Mouse (Mus musculus) subcutaneous adipose tissue, adult 2 months (tissue): ENCODE measurements around the gene Slc25a1. TPM values are rescaled to one million over a fixed set of nuclear protein-coding genes. Genes with fewer than 3 reads are reported as not detected.

Experiments
- polyA plus RNA-seq: library from polyadenylated mRNA; depleted of rRNA; stranded (reverse); fragments of >200 nt; gene quantifications from 2 replicates; pipeline ENCODE4 v1.2.3, GENCODE M21; 2012; ENCODE audit warnings: low replicate concordance; rRNA removed

The Slc25a1 gene
- 860 and 1,002 TPM in 2 replicates for polyA plus RNA-seq

DNA sequence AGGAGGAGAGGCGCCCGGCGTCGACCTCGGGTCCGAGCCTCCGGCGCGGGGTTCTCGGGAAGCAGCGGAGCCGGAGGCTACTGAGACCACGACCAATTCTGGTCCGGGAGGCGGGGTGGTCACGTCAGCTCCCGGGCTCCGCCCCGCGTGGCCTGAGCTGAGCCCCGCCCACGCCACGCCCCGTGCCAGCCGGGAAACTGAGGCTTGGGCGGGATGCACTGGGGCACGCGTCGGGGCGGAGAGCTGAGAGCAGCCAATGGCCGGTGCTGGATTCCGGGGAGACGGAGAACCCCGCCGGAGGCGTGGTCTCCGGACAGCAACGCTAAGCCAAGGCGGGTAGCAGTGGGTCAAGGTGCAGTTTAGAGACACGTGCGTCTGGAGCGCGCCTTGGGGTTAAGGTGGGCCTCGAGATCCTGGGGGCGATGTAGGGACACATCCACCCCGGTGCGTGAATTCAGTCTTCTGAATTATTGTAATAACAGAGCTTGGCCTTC, at the start of gene Slc25a1:
Gene Slc25a1 (minus strand): TSS at position 133 of the 494 bp plus-strand sequence.

GRCm38 (mm10) chr16:17914307-17915249, 13.4 kb downstream of the Slc25a1 start, which contains the start of gene Gsc2:
TSS of gene Gsc2 (minus strand) at chr16:17915059.

GRCm38 (mm10) chr16:17911052-17911595, 16.9 kb downstream of the Slc25a1 start, which contains the start of gene Ess2:
TSS of gene Ess2 (minus strand) at chr16:17911348.

GRCm38 (mm10) chr16:17898462-17898861, 29.6 kb downstream of the Slc25a1 start, which contains the start of the genes Dgcr2 and Tssk2:
TSS of gene Dgcr2 (minus strand) at chr16:17898562.
TSS of gene Tssk2 (plus strand) at chr16:17898637.

DNA sequence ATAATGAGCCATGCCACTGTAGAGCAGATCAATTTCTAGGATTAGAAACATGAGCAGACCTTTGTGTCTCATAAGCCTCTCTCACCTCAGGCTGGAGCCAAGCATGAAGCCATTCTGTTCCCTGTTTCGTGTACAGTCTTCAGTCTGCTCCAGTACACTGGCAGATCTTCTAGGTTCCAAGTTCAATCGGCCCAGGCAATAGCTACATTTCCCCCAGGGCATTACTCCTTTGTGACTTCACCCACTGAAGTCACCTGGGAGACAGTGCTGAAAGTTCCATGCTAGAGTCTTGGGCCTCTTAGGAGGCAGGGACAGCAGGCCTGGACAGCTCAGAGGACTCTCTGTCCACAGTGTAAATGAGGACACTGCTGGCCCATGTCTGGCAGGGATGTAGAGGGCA, 34.1 kb downstream of the Slc25a1 start, which contains the start of gene Tssk1:
Gene Tssk1 (plus strand): TSS at position 301 of the 400 bp plus-strand sequence.

GRCm38 (mm10) chr16:17891567-17891959, 36.5 kb downstream of the Slc25a1 start, which contains the start of gene Gm20518:
TSS of gene Gm20518 (minus strand) at chr16:17891671.

Other genes with a start within 250 kb of the Slc25a1 start
- gene Med15, start 195.3 kb downstream of the Slc25a1 start, polyA plus RNA-seq, result 78.1 and 93.2 TPM in 2 replicates
- 91.2 and 128 TPM in 2 replicates for gene Klhl22, start 168.6 kb downstream of the Slc25a1 start, polyA plus RNA-seq
- 26.1 and 146 TPM in 2 replicates for gene Scarf2, start 130.9 kb downstream of the Slc25a1 start, polyA plus RNA-seq
- 0.06 TPM in 1 of 2 replicates, not detected in the other for gene B830017H08Rik, start 95.1 kb downstream of the Slc25a1 start, polyA plus RNA-seq
- gene Car15, start 89.9 kb downstream of the Slc25a1 start, polyA plus RNA-seq, result 4.0 and 5.8 TPM in 2 replicates
- gene Gm20518, start 36.5 kb downstream of the Slc25a1 start, polyA plus RNA-seq, result 0.66 and 1.6 TPM in 2 replicates
- gene Tssk1, start 34.0 kb downstream of the Slc25a1 start, polyA plus RNA-seq, result 0.14 and 0.16 TPM in 2 replicates
- gene Dgcr2, start 29.7 kb downstream of the Slc25a1 start, polyA plus RNA-seq, result 101 and 165 TPM in 2 replicates
- gene Tssk2, start 29.6 kb downstream of the Slc25a1 start, polyA plus RNA-seq, result not detected in 2 replicates
- gene Ess2, start 16.9 kb downstream of the Slc25a1 start, polyA plus RNA-seq, result 26.6 and 29.1 TPM in 2 replicates
- not detected in 2 replicates for gene Gsc2, start 13.2 kb downstream of the Slc25a1 start, polyA plus RNA-seq
- gene Vpreb2, start 52.2 kb upstream of the Slc25a1 start, polyA plus RNA-seq, result not detected in 2 replicates
- 88.4 and 98.1 TPM in 2 replicates for gene Dgcr6, start 124.6 kb upstream of the Slc25a1 start, polyA plus RNA-seq
- 38.0 and 55.1 TPM in 2 replicates for gene Prodh, start 162.0 kb upstream of the Slc25a1 start, polyA plus RNA-seq
- gene Rtn4r, start 199.4 kb upstream of the Slc25a1 start, polyA plus RNA-seq, result 1.0 and 6.5 TPM in 2 replicates